Mouse (Mus musculus) NIH3T3 (cell line): ENCODE measurements at regions not wholly inside any gene's neighbourhood (a gene's known extent, or its start where the extent isn't known, plus 50 kb on each side); places are given as distances from the start of the nearest gene placed in this dataset.

Source experiments
- DNase-seq: peaks from one replicate; pipeline ENCODE4 v3.0.0-alpha.2; 2012; ENCODE audit warnings: low read depth

DNA sequence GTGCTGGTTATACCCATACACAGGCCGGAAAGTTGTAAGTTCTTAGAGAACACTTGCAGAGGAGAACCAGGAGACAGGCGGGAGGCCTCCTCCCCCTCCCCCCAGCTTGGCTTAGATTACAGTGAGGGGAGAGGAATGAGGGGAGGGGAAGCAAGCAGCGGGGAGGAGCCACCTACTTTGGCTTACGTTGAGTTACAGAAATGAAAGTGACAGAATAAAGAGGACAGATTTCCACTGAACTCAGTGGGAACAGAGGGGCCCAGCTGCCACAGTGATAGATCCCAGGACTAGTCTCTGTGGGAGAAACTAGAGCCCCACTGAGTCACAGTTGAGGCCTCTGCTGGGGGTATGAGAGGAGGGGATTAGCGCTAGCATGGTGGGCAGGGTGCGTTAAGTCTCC lies 86.5 kb upstream of the Gm11983 start:
- DNase-seq, result no peak

DNA sequence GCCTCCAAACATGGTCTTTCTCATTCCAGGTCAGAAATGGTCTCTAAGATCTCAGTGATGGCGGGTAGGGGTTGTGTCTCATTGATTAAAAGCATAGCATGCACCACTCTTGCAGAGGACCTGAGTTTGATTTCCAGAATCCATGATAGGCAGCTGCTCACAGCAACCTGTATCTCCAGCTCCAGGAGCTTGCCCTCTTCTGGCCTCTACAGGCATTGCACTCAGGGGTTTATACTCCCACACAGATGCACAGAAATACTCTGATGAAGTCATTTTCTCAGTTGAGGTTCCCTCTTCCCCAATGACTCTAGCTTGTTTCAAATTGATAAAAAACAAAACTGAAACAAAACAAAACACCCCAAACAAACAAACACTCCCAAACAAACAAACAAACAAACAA lies 81.1 kb upstream of the Gm11983 start:
- no peak for DNase-seq

DNA sequence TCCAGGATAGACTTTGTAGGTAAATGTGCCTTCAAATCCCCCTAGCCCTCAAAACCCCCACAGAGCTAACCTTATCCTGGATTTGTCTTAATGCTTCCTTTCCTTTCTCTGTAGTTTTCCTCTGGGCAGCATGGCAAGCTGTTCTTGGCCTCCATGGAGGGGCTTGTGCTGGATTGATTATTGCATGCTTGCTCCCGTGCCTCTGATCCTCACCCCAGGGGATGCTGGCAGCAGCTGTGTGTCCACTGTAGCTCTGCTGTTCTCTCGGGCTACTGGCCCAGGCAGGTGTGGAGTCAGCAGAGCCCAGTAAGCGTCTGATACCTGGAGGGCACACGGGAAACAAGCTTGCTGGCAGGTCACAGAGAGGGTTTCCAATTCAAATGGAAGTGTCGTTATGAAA lies 68.2 kb upstream of the Gm11983 start:
- no peak for DNase-seq

DNA sequence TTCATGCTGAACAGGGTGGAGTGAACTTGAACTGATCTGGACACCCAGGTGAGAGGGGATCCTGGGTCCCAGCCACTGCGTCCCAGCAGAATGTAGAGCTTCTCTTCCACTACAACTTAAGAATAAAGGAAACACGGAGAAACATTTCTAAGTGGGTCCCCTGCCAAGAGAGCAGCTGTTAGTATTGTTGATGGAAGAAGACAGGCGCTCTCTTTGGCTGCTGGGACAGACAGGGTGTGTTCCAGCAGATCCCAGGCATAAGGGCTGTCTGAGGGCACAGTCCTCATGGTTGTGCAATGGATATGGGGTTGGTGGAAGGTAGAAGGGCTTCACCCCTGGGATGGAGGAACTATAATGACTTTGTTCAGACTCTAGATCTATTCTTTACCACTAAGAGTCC lies 65.5 kb upstream of the Gm11983 start:
- DNase-seq, result no peak

DNA sequence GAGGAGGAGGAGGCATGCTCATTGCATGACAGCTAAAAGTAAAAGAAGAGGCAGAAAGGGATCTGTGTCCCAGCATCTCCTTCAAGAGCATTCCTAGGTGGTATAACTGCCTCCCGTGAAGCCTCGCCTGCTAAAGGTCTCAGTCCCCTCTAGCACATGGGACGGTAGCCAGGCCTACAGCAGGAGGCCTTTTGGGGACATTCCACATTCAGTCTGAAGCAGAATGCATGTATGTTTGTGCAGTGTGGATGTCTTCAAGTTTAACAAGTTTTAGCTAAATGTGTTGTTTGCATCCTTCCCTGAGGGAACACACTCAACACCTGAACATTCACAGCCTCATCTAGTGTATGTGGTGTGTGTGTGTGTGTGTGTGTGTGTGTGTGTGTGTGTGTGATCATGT lies 64.8 kb upstream of the Gm11983 start:
- no peak for DNase-seq

DNA sequence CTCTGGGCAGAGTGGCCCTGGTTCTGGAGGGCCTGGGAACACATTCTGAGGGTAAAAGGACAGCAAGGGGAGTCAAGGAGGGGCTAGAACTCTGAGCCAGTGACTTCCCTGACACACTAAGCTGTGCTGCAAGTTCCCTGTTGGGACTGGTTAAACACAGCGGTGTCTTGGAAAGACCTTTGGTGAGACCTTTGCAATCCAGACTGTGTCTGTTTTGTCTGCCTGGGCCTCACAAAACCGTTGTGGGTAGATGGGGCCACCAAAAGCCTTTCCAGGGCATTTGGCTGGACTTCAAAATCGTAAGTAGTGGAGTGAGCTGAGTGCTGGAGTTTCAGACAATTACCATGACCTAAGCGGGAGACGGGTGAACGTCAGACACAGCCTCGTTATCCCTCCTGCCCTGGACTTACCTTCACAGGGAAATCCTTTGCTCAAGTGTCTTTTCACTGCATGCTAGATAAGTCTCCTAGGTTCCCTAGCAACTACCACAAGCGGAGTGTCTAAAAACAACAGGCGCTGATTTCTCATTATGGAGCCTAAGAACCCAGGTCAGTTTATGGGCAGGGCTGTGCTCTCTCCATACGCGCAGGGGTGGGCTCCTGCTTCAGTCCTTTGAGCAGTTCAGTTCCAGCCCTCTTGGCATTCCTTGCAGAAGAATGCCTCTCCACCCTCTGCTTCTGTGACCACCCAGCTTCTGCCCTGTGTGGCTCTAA lies 63.5 kb upstream of the Gm11983 start:
- no peak for DNase-seq

DNA sequence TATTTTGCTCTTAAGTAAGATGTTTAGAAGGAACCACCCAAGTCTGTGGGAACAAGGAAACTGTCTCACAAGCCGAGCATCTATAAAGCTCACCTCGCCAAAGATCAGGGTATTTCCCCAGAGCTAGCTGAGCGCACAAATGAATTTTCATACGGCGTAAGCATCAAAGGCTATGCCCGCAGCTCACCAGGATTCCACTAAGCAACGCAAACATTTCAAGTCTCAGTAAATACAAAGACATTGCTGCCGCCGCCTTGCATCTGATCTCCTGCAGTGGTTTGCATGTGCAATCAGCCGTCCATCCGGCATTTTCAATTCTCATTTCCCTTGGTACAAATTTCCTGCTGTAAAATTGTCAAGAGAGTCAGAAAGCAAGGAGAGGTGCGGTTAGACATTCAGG lies 62.9 kb upstream of the Gm11983 start:
- DNase-seq, result no peak

DNA sequence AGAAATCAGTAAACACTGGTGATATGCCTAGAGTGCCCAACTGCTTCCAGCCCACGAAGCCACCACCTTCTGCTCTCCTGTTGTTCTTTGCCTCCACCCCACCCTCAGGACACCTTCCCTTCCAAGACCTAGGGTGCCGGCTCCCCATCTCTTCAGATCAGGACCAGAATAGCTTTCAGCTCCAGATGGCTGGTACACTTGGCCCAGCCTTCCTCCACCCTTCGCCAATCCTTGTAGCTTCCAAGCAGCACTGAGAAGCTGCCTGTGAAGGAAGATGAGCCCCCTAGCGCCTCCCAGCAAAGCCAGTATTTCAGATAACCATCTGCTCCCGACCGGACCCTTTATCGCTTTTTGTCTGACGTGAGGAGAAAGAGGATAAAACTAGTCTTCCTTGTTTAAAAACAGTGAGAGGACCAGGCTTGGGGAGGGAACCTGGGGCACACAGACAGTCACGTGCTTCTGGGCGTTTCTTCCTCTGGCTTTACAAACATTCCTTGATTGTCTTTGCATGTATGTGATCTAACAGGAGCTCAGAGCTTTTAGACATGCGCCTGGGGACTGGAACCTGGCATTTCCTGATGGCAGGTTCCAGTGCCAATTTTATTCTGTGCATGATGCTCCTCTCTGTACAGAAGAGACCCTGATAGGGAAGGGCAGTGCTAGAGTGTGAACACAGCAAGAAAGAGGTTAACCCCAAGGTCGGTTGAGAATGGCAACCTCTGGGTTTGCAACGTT lies 62.0 kb upstream of the Gm11983 start:
- DNase-seq, result no peak

DNA sequence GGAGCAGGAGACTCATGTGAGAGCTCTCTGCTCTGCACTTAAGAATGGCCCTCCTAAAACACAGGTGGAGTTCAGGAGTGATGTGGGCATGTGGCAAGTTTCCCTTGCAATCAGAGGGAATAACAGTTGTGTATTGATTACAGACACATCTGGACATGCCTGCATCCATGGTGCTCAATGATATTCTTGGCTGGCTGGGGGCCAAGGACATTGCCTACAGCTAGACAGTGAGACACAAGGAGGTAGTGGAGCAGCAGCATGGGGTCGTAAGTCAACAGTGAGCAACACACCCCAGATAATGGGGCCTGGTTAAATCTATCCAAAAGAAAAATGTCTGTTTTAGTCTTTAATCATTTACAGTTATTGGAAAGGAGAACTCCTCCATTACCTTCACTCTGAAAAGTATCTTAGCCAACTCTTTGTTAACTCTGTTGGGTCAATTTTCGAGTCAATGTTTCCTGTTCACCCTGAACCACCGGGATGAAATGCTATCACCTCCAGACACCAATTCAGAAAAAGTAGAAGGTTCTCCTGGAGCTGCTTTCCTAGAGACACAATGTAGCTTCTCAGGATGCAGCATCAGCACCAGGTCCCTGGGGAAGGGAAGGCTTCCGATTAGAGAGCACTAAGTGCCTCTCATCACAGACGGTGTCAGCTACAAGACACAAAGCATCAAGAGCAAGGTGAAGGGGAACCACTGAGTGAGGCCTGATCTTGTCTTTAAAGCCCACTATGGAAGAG lies 61.1 kb upstream of the Gm11983 start:
- no peak for DNase-seq

DNA sequence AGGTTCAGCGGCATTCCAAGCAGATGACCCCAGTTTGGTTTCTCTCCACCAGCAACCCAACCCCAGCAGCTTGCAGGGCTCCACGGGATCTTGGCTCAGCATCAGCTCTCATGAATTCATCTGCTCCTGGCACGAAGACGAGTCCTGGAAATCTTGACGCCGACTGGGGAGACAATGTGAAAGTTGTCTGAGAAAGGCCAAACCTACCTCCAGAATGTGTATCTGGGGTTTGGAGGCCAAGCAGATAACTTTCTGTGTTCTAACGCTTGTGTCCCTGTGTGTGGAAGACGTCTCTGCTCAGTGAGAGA lies 58.3 kb upstream of the Gm11983 start:
- DNase-seq, result no peak

DNA sequence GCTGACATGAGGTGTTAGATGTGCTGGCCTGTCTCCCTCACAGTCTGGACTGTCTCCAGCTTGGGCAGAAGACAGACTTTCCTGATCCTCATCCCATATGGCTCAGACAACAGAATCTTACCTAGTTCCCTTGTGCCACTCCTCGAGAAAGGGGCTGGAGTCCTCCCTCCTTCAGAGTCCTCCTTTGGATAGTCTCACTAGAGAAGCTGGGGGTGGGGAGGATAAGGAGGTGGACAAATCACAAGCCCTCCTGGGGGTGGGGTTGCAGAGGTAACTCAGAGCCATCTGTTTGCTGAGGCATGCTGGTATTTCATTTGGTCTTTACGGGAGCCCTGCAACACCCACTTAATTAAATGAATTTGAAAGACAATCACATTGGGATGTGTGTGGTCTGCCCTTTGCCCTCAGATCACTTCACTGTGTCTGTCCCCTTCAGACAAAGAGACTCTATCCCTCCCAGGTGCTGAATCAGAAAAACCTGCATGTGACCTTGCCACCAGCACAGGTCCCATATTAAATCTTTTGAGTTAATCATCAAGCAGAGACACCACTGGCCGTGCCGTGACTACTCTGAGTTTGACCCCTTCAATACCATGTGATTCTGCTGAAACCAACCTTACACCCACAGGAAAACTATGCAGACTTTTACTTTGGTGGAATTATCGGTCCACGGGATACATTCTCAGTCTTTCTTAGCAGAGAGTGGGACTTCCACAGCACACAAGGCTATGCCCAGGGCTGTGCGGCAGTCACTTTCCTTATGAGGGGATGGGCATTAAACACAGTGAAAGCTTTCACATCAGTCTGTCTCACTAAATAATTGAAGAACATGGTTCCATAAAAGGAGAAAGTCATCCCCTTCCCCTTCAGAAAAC lies 57.7 kb upstream of the Gm11983 start:
- DNase-seq, result no peak

DNA sequence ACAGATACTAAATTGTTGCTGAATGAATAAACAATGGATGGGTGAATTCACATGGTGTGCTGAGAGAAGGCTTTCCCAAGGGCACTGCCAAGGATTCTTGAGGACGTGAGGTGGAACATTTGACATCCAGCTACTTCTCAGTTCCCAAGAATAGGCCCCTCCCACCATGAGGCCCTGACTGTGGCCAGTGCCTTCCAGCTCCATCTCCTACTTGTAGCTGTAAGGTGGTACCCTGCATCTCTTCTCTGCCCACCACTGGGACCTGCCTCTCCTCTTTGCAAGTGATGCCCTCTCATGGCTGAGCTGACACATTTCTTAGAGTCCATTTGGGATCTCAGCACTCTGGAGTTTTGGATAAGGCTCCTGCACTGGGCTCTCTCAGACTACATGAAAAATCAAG lies 56.3 kb upstream of the Gm11983 start:
- DNase-seq, result no peak

DNA sequence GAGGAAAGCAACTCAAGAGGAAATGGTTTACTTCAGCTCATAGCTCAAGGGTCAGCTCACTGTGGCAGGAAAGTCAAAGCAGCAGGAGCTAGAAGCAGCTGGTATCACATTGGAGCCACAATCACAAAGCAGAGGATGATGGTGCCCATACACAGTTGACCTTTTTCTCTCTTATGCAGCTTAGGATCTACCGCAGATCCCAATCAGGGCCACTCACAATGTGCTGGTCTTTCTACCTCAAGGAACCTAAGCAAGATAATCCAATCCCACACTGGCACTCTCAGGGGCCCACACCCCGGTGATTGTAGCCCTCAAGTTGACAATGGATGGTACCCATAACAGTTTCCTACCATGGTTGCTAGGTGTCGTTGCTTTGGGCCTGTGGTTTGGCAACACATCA lies 55.6 kb upstream of the Gm11983 start:
- no peak for DNase-seq

DNA sequence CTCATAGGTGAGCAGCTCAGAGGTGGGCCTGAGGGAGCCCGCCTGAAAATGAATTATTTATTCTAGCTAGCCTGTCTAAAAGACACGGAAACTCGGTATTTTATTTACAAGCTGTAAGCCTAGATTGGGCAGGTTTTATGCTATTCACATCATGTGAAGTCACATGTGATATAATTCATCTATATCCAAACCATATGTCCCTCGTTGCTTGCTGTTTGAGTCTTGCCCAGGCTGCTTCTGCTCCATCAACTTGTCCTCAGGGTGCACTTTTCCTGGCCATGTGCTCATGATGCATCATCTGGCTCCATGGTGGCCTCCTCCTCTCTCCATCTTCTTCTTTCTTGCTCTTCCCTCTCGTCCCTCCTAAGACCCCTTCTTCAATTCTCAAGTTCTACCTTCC lies 53.0 kb upstream of the Gm11983 start:
- DNase-seq, result peak; percentile 6

DNA sequence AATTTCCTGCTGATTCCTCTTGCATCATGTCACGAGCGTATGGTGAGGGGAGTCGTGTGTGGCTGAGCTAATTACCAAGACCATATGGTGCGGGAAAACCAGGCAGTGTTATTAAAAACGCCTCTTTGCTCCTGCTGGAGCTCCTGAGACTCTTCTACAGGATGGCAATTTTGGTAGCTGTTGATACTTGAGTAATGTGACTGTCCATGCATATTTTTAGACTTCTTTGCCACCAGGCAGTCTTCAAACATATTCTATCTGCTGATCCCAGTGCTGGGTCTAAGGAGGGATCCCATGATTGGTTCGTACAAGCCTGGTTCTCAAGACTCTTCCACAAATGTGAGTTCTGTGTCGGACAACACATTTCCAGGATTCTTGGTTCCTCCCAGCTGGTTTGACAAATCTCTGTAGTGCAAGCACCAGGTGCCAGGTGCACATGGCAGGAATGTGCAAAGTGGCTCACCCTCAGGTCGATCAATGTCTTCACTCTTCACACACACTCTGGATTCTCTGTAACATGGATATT lies 52.3 kb upstream of the Gm11983 start:
- DNase-seq, result no peak

DNA sequence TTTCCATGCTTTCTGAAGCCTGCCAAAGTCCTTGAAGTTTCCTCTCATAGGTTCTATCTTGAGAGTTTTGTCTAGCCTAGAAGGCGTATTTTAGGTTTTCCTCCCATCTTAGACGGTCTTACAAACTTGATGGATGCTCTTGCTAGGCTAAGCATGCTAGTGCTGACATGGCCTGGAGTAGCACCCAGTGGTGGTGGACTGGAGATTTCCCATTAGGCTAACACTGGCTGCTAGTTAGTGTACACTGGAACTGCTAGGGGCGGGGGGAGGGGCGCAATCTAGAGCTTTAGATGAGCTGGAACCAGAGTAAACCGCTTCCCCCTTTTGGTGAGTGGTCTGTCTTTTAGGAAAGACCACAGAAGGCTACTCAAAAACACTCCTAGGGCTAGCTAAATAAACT lies 51.7 kb upstream of the Gm11983 start:
- no peak for DNase-seq
